Mouse (Mus musculus) urinary bladder, postnatal 10 days (tissue): ENCODE measurements around the gene Fam114a1.

Experiments used
- DNase-seq: peaks from one replicate; pipeline ENCODE4 v3.0.0; 2022; ENCODE audit warnings: low spot score

The Fam114a1 gene

DNA sequence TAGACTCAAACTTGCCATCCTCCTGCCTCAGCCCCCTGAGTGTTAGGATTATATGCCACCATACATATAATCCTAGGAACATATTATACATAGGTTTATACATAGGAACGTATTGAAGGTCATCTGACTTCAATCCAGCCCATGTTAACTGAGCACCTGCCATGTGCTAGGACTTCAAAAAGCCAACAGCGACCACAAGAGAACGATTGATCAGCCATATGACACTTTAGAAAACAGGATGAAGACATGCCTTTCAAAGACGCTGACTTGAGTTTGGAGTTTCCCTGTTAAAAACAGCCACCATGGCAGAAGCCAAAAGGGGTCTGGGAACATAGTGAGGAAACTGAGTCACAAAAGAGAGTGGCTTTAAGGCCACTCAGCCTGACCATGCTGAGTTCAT lies 35.4 kb downstream of the Fam114a1 start:
- DNase-seq = no peak

DNA sequence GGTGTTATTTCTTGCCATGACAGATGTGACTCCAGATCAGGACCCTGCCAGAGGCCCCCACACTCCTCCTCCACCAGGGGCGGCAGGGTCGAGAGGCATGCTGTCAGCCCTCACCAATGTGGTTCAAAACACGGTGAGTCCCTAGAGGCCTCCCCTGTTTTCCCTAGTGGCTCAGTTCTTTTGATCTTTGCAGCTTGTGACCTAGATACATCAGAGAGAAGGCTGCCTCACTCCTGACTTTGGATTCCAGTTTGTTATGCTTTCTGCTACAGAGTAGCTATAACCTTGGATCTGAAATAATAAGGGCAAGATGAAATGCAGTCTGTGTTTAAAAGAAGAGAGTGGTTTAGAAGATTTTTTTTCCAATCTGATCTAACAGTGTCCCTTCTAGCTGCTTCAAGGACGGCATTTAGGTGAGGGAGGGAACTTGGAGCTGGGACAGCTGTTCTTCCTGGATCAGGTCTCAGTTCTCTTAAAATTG lies 36.2 kb downstream of the Fam114a1 start:
- DNase-seq = no peak

DNA sequence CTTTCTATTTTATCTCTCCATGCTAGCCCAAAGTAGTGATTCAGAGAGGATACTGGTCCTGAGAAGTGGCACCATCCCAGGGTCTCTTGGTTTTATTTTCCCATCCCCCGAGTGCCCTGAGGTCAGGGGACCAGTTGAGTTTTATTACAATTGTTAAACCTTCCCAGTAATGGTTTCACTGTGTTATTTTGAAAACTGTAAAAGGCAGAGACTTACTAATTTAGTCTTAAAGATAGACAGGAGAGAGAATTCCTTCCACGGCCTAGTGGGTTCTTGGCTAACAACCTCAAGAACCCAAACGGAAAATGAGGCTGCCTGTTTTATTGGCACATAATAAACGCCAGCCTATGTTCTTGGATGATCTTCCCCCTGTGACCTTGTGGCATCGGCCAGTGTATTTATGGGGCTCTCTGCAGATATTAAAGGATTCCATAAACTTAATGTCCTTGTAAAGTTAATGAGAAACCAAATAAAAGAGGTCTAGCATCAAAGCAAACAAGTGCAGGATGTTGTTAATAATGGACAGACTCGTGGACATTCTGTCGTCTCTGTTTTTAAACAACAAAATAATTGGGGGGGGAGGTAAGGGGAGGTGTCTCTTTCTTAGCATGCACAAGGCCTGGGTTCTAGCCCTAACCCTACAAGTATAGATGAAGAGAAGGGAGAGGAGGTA lies 42.2 kb downstream of the Fam114a1 start:
- no peak for DNase-seq

DNA sequence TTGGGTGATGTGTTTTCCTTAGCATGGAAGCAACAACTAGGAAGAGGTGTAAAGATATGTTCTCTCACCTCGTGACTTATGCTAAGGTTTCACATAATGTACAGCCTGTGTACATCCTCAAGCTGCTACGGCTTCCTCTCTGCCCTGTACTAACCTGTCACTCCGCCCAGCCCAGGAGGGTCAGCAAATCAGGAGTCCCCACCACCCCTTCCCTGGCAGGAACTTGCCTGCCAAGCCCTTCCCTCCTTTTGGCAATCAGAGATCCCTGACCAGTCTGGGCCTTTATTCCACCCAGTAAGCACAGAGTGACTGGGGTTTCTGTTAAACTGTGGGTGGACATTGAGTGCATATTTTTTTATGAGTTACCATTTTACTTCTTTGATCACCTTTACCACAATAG lies 45.6 kb downstream of the Fam114a1 start:
- DNase-seq = no peak

DNA sequence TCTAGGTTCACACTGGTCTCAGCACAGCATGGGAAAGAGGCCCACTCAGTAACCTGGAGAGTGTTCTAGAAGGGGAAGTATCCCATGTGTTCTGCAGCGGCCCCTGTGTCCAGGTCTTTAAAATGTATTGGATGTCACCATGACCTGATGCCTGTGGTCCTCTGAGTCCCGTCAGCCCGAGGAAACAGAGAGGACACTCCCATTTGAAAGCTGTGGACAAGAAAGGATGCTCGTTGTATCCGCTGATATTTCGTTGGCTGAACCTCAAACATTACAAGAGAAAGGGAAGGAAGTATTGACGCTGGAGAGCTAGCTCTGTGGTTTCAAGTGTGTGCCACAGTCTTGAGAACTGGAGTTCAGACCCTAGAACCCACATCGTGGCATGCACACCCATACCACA lies 49.2 kb downstream of the Fam114a1 start:
- no peak for DNase-seq

DNA sequence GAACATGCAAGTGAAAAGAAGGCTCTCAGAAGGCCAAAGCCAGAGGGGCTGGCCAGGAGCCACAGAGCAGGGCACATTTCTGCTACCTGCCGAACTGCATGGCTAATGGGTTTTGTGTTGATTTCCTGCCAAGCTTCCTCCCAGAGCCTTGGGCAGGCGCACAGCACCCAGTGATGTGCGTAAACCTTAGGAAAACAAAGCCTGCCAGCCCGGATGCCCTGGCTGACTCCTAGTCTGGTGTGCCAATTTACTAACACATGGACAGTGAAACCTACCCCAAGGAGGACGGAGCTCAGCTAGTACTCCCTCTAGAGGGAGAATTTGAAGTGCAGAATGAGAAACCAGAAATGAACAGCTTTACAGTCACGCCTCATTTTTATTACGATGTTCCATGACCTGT lies 50.0 kb downstream of the Fam114a1 start:
- DNase-seq = no peak

DNA sequence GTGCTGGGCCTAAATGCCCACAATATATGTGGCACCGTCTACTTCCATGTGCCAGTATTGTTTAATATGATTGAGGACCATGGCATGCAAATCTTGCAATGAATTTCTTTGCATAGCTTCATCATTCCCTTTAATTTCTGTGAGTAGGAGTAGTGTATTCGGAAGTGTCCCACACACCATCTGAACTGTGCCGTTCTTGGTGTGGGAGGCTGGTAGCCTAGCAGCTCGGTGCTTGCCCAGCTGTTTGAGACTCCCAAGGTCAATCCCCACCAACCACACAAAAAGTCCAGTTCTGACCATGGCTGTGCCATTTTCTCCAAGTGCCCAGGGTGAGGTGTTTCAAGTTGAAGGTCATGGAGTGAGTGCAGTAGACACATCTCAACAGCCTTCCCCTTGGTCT lies 52.1 kb downstream of the Fam114a1 start:
- DNase-seq = no peak

DNA sequence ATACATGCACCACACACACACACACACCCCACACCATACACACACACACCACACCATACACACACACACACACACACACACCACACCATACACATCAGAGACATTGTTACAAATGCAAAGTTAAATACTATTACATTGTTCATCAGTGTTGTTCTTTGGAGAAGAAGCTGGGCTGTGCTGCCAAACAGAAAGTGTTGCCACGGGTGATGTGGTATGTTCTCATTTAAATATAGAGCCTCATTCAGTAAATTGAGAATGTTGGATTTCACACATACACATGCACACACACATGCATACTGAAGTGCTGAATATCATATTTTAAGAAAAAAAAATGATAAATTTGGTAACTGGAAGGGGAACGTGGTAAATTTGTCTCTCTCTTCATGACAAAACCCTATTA lies 54.8 kb downstream of the Fam114a1 start:
- no peak for DNase-seq

DNA sequence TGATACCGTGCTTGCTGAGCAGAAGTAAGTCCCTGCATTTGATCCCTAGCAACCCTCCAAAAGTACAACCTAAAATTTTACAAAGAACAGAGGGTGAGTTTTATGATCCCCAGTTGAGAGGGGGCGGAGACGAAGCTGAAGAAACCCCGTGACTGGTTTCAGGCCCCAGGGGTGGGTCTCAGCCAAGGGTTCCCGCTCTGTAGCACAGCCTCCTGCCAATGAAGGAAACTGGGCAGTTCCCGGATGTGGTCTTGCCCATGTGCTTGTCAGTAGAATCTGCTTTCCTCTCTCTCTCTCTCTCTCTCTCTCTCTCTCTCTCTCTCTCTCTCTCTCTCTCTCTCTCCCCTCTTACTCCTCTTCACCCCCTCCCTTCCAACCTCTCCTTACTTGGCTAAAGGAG lies 56.0 kb downstream of the Fam114a1 start:
- no peak for DNase-seq

DNA sequence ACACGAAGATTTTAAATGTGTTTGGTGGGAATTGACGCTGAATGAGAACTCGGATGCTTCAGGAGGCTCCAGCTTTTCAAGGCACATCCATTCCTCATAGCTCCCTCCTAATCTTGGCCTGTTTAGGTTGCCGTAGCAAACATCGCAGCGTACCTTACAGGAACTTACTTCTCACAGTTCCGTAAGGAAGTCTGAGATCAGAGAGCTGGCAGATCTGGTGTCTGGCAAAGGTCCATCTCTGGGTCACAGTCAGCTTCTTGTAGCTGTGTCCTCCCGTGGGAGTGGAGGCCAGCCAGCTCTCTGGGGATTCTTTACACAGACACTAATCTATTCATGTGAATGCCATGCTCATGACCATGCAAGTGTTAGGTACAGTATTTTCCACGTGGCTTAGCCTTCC lies 56.9 kb downstream of the Fam114a1 start:
- DNase-seq = no peak

DNA sequence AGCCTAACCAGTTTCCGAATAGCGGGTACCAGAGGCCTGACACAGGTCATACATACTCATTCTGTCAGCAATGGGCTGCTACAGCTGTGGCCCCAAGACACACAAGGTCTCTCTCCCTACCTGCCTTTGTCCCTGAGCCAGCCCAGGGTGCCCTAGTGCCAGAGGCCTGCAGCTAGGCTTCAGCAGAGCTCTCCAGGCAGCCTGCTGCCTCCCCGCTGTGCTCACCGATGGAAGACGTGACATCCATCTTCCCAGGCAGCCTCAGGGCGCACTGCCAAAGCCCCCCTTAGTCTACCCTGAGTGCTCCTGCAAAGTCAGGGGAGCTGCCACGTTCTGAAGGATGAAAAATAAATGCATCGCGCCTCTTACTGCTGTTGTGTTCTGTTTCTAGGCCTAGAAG lies 58.1 kb downstream of the Fam114a1 start:
- DNase-seq = no peak

DNA sequence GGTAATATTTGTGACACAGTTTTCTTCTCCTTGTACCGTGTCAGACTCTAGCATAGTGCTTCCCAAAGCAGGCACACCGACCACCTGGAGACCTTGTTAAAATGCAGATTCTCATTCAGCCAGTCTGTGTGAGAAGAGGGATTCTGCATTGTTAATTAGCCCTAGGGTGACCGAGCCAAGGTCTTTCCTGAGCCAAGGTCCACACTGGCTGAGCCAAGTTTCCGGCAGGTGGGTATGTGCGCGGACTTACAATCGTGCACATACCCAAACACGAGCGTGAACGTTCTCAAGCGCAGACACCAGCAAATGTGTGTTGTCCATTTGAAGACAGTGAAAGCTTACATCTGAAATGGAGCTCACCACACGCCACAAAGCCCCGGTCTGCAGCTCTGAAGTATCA lies 66.7 kb downstream of the Fam114a1 start:
- DNase-seq = no peak

DNA sequence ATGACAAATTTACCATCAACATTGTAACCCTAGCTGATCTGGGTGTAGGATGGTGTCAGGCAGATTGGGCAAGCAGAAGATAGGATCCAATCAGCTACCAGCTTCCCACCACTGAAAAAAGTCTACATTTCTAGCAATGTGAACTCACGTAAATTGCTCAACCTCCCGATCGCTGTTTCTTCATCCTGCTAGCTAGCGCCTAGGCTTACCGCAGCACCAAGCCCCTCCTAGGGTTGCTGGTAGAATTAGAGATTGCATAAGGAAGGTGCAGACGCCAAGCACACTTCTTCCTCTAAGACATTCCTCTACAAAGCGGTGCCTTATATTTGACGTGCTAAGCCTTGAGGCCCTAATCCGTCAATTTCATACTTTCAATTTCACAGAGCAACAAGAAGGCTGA lies 68.4 kb downstream of the Fam114a1 start:
- DNase-seq = no peak

DNA sequence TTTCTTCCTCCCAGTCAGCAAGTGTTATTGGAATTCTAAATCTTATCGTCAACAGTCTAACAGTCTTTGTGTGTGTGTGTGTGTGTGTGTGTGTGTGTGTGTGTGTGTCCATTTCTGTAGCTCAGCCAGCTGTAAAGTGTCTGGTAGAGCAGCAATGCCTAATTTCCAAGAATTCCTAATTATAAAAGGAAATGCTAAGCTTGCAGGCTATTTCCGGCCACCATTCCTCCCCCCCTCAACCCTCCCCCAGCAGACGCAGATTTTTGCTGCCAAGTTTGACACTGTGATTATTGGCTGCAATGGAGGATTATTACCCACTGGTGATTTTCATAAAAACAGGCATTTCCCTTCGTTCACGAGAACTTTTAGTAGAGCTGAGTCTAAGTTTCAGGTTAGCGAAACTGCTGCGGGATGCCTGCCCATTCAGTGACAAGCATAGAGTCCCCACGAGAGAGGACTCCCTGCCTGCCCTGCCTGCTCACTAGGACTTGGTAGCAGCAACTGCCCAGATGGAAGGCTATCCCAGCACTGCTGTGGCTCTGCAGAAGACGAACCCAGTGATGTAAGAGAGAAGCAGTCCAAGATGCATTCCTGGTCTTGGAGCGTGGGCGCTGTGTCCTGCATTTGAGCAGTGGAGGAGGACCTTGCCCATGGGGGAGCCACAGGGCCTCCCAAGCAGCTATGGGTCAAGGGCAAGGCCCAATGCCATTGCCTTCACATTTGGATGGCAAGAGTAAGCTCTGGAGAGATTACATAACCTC lies 69.1 kb downstream of the Fam114a1 start:
- no peak for DNase-seq

DNA sequence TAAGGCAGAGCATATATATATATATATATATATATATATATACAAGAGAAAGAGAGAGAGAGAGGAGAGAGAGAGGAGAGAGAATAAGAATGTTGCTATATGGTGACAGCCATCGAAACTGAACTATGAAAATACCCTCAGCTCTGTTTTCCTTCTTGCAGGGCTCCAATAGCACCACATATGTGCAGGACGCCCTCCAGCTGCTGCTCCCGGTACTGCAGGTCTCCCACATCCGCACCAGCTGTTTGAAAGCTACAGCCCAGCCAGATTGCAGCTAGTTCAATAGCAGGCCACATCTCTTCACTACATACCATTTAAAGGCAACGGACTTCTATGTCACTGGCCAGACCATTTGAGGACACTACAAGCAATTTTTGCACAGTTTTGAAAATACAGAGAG lies 70.6 kb downstream of the Fam114a1 start:
- no peak for DNase-seq

DNA sequence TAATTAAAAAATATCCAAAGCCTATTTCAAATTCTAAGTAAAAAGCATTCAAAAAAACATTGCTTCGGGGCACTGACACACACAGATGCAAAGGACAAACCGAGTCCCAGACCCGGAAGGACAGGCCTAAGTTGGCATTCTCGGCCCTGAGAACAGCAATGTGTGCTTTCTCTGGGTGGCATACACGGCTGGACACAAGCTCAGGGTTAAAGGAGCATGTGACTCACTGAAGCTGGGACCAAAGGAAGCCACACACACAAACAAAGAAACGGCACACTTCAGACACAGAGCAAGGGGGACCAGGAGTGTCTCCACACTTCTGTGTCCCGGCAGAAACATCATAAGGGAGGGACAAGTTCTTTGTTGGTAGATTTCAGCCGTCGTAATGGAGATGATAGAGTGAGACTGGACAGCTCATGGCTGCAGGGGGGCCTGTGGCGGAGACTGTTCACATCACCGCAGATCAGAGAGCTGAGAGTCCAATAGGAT lies 73.6 kb downstream of the Fam114a1 start:
- DNase-seq = no peak

DNA sequence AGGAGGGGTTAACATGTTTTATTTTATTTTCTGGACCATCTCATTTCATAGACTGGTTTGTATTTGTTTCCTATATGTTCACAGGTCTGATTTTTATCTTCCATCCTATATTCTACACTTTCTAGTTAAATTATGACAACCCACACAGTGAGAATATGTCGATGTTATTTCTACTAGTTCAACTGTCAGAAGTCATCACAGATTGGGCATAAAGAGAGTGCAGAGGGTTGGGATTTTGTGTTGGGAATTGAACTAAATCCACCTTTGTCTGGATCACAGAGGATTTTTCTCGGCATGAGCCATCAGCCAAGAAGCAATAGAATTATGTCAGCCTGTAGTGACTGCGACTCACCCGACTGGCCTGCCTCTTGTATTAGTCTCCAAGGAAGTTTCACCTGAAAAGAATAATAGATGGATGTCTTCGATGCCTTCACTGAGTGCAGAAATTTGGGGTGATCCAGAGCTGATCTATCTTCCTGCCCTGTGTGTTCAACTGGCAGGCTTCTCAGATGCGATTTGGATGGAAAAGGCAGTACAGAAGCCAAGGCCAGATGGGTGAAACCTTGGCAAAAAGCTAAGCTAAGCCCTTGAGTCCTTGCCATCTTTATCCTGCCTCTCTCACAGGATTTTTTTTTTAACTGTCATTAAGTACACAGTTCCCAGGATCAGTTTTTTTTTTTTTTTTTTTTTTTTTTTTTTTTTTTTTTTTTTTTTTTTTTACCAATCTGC lies 75.9 kb downstream of the Fam114a1 start:
- DNase-seq = no peak

DNA sequence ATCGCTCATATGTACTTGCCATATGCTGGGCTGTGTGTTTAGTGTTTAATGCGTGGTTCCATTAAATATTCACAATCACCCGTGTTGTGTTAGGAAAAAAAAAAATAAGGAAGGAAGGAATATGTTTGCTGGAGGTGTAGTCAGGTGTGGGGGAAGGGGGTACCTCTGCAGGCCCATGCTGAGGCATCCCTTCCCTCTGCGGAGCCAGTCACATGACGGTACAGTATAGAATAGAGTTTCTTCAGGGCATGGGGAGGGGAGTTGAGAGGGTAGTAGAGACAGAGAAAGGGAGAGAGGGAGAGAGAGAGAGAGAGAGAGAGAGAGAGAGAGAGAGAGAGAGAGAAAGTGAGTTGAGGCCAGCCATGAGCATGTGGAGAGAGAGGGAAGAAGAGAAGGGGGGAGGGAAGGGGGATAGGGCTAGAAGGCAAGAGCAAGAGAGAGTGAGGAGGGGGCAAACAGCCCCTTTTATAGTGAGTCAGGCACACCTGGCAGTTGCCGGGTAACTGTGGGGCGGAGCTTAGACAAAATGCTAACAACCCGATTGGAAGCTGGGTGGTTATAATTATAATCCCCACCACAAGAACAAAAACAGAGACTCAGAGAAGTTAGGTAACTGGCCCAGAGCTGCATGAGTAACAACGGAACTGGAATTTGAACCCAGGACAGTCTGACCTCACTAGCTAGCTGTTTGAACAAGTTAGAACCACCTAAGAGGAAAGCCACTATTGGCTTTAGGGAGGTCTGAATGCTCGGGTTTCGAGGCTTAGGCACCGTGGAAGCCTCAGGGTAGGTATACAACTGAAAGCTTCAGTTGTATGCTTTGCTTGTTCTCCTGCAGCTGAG lies 76.8 kb downstream of the Fam114a1 start:
- no peak for DNase-seq

DNA sequence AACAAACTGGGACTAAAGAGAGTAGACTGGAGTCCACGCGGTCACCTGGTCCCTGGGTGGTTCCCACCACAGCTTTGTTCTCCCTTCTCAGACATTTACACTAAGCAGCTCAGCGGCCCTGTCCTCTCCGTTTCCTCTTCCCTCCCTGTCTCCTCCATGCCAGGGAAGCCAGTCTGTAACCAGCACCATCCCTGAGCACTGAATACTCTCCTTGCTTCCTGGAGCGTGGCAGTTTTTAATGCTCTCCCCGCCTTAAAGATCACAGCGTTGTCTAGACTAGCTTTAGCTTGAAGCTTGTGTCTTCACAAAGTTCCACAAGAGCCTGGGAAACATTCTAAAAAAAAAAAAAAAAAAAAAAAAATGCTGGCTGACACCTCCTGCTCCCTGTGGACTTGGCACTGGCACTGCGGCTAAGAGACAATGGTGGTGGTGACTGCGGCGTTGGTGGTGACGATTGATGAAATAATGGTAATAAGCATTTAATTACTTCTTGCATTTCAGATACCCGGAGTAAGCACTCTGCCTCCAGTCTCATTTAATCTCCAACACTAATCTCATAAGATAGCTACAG lies 77.5 kb downstream of the Fam114a1 start:
- no peak for DNase-seq

DNA sequence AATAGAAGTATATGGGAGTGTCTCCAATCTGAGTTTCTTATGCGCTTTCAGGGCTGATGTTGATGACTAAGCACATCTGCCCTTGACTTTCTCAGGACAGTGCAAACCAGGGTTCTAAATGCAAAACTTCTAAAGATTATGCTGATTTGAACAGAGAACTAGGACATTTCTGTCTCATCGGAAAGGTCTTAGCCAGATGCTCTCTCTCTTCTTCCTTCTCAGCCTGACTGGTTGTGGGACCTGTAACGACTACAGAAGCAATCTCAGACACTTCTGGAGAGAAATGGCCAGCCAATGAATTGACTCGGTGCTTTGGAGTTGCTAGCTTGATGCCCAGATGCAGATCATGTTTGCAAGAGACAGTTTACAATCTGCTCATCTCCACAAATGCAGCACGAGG lies 80.0 kb downstream of the Fam114a1 start:
- no peak for DNase-seq

DNA sequence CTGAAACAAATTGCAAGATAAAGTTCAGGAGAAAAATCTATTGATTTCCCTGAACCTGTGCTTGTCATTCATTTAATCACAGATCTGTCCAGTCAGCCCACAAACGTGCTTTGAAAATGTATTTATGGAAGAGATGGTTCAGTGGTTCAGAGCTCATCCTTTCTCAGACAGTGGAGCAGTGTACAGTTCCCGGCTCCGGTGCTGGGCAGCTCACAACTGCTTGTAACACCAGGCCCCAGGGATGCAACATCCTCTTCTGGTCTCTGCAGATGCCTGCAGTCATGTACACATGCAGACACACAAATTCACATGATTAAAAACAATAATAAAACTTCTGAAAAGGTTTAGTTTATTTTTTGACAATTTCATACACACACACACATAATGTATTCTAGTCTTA lies 81.6 kb downstream of the Fam114a1 start:
- DNase-seq = no peak

DNA sequence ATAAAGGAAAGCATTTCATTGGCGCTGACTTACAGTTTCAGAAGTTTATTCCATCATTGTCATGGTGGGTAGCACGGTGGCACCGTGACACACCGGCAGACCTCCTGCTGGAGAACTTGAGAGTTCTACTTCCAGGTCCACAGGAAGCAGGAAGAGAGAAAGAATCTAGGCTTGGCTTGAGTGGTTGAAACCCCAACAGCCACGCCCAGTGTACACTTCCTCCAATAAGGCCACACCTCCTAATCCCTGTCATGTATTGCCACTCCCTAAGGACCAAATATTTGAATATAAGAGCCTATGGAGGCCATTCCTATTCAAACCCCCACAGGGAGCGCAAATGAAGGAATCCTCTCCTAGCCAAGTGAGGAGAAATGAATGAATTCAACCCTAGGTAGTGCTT lies 87.7 kb downstream of the Fam114a1 start:
- DNase-seq = no peak
